Mouse (Mus musculus) urinary bladder, adult 2 months (tissue): ENCODE measurements around the gene Crp. TPM values are rescaled to one million over a fixed set of nuclear protein-coding genes. Genes with fewer than 3 reads are reported as not detected.

ENCODE experiments used
- DNase-seq: peaks from one replicate; pipeline ENCODE4 v3.0.0; 2022; ENCODE audit warnings: low spot score
- polyA plus RNA-seq: library from polyadenylated mRNA; depleted of rRNA; stranded (reverse); fragments of >200 nt; gene quantifications from 2 replicates; pipeline ENCODE4 v1.2.3, GENCODE M21; 2012; rRNA removed

Gene Crp
- polyA plus RNA-seq, 1 experiment: not detected

- DNase-seq: no peak
Observed at GRCm38 (mm10) chr1:172711962-172712361, 14.1 kb downstream of the Crp start.

DNA sequence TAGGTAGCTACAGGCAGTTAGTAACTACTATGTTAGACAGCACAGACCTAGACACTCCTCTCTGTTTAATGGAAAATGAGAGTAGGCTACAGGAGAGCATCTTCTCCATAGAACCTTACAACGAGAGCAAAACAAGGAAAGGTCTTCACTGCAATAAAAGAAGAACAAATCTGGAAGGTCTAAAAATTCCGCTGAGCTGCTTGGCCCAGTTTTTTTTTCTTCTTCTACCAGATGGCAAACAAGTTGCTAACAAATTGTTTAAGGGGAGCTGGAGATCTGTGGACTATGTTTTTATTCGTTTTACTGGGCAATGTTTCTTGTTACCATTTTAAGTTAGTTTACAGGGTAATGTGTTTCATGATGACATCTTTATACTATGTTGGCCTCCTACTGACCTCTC lies 53.4 kb downstream of the Crp start:
- DNase-seq: no peak

DNA sequence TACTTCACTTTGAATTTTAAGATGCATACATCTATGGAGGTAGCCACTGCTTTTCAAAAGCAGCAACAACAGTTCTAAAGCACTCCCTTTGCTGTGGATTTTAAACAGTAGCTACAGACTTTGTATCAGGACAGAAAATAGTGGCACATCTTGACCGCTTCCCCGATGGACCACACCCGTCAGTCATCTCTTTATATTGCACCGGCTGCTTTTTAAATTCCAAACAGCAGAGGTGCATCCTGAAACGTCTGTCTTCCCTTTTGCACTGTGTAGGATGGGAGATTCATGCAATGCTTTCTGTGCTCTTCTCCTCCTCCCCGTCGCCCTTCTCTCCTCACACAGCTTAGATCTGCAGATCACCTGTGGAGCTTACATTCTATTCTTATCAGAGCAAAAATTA lies 57.3 kb downstream of the Crp start:
- no peak for DNase-seq

- DNase-seq: no peak
Observed at GRCm38 (mm10) chr1:172759525-172759924, 61.7 kb downstream of the Crp start.

- DNase-seq: no peak
Observed at GRCm38 (mm10) chr1:172779195-172779594, 81.3 kb downstream of the Crp start.

DNA sequence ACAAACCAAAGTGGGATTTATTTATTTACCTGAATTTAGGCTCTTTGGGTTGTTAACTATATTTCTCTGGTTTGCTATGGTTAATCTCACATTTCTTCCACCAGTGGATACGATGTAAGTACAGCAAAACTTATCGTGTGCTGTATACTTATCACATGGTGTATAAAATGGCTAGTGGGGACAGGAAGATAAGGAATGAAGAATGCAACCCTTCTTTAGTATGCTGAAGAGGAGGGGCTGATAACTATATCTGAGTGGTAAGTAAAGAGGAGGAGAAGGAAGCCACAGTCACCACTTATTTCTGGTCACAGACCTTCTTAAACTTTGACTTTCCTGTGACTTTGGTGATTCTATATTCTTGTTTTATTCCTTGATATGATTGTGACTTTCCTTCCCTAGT lies 87.5 kb downstream of the Crp start:
- DNase-seq: no peak

DNA sequence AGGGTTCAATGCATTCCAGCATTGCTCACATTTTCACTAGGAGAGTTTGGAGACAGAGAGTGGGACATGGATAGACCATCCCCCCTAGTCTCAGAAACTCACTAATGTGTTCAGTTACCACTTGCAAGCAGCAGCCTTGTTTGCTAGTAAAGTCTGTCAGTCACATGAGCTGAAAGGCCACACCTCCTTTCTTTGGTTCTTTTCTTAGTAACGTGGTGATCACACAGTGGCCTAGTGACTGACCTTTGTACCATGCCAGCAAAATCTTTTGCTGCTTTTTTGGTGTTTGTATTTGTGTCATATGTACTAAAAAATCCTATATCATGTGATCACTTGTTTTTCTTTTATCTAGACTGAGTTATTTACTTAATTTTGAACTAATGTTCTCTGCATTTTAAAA lies 88.0 kb downstream of the Crp start:
- no peak for DNase-seq

DNA sequence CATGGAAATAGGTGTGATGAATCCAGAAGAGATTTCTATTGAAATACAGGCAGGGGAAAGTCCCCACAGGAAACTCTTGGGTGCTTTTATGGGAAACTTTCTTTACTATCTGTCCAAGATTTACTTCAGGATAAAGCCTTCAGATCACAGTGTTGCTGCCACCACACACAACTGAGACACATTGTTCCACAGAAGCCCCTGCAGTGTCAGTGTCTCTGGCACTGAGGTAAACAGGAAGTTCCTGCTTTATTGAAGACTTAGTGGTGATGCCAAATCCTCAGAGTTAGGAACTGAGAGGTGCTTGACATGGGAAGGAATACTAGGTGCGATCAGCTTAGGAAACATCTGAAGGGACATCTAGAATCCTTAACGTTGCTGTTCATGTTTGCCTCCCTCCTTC lies 131.1 kb downstream of the Crp start:
- DNase-seq: no peak

- DNase-seq: no peak
Observed at GRCm38 (mm10) chr1:172847044-172847761, 149.3 kb downstream of the Crp start.

DNA sequence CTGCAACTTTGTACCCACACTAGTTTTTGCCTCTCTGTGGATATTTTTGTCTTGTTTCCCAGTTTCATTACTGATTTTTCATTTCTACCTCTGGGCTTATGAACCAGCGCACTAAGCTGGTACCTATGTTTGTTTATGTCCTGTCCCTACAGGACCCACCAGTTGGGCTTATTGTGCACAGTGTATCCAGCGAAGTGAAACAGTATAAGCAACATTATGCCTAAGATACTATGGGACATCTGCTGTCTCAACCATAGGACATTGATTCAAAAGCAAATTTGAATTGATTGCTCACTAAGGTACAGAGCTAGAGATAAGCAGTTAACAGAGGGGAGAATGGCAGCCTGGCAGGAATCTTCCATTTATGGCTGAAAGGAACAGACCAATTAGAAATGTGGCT lies 150.3 kb downstream of the Crp start:
- no peak for DNase-seq

- no peak for DNase-seq
Observed at GRCm38 (mm10) chr1:172875265-172875664, 177.4 kb downstream of the Crp start.

GRCm38 (mm10) chr1:172876675-172877074 lies 178.8 kb downstream of the Crp start:
- no peak for DNase-seq

Other genes with a start within 250 kb of the Crp start
- 5.1 and 6.9 TPM in 2 replicates for gene Slamf9, start 222.7 kb upstream of the Crp start, polyA plus RNA-seq
- 12.5 and 14.1 TPM in 2 replicates for gene Igsf9, start 216.3 kb upstream of the Crp start, polyA plus RNA-seq
- gene Tagln2, start 198.0 kb upstream of the Crp start, polyA plus RNA-seq: 139 and 175 TPM in 2 replicates
- 0.66 and 1.2 TPM in 2 replicates for gene Cfap45, start 177.3 kb upstream of the Crp start, polyA plus RNA-seq
- gene Vsig8, start 142.1 kb upstream of the Crp start, polyA plus RNA-seq: 0.40 and 0.50 TPM in 2 replicates
- 3.7 and 6.3 TPM in 2 replicates for gene Slamf8, start 107.5 kb upstream of the Crp start, polyA plus RNA-seq
- not detected in 2 replicates for gene Fcrl6, start 95.5 kb upstream of the Crp start, polyA plus RNA-seq
- 18.2 and 20.3 TPM in 2 replicates for gene Dusp23, start 65.1 kb upstream of the Crp start, polyA plus RNA-seq
- gene Apcs, start 197.0 kb downstream of the Crp start, polyA plus RNA-seq: 0.07 TPM in 1 of 2 replicates, not detected in the other